Mouse (Mus musculus): ENCODE data around the gene Hspb3. TPM values are rescaled to one million over a fixed set of nuclear protein-coding genes. Genes with fewer than 3 reads are reported as not detected.

The Hspb3 gene
- 0.42 TPM in 1 of 2 replicates, not detected in the other for polyA plus RNA-seq (2016; fragmentation: Nextera tagmentation; extraction: Ambion mirVana)

DNA sequence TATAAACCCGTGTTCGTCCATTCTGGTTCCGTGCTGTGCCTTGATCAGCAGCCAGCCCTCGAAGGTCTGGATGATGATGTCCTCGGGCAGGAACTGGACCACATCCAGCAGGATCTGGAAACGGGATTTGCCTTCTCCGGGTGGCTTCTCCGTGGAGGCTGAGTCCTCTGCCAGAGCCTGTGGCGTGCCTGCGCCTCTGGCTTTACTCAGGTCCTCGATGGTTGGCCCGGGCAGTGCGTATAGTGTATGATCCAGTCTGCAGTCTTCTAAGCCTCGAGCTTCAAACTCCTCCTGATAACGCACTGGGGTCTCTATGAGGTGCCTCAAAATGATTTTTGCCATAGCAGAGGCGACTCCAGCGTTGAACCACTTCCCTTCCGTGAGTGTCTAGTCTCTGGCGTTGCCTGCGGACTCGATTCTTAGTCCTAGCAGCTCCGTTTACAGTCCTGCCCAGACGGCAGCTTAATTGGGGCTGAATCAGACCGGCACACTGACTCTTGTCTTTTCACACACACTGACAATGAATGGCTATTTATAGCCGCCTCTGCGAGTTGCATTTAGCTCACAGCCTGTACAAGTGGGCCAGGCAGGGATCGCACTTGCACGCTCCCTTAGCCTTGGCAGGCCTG is at the start of gene Hspb3:
Gene Hspb3, minus strand, starts transcription at position 526 of the 629 bp plus-strand sequence.
- Histone ChIP-seq H3K36me3 (replicated peaks) (no peaks in the 10 kb centered on the region), H3K27me3 (no peaks in the 10 kb centered on the region), H3K4me1 (peaks cover 12% of the 10 kb centered on the region), H3K9ac (no peak within 1 kb of the TSS), H3K4me2 (peak within 1 kb of the TSS; percentile 26), H3K4me3 (replicated peaks) (no peak within 1 kb of the TSS), H3K27ac (no peak within 1 kb of the TSS), H3K9me3 (no peaks in the 10 kb centered on the region)
- 52% methylated on average over 28 of the region's 28 CpGs for WGBS
- peak; percentile 81; the same call in 1 of the 2 replicates for ATAC-seq (ENCODE audit: low FRiP score)

DNA sequence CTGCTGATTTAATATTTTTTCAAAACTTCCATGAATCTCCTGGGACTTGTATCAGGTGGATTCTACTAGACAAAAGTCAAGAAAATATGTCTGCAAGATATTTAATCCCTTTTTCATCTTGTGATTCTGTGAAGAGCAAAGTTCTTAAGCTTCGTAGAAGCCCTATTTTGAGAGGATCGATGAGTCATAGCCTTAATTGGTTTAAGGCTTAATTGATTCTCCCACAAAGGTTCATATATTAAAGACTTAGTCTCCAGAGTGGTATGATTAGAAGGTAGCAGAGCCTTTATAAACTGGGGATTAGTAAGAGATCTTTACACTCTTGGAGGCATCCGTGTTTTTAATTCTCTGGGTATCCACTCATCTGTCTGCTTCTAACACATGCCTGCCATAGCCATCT is 49.7 kb upstream of the Hspb3 start:
- H3K27ac ChIP-seq, result no peak overlapping the region
- no peak overlapping the region for H3K4me2 ChIP-seq
- 57% methylated on average over 3 of the region's 3 CpGs for WGBS
- no peak overlapping the region for H3K9ac ChIP-seq
- ATAC-seq (ENCODE audit: low FRiP score), result no peak
- no peaks in the 10 kb centered on the region for H3K36me3 ChIP-seq (replicated peaks)
- no peak overlapping the region for H3K4me3 ChIP-seq (replicated peaks)
- 0 out of 2 replicates have a peak, but pooled peaks cover 5% of the 10 kb centered on the region for H3K9me3 ChIP-seq
- H3K27me3 ChIP-seq, result no peaks in the 10 kb centered on the region
- no peaks in the 10 kb centered on the region for H3K4me1 ChIP-seq

GRCm38 (mm10) chr13:113706183-113706582 is 42.7 kb upstream of the Hspb3 start:
- H3K4me3 ChIP-seq (replicated peaks), result no peak overlapping the region
- H3K9me3 ChIP-seq, result no peaks in the 10 kb centered on the region
- peaks cover 10% of the 10 kb centered on the region for H3K4me1 ChIP-seq
- no peaks in the 10 kb centered on the region for H3K27me3 ChIP-seq
- H3K9ac ChIP-seq, result no peak overlapping the region
- H3K36me3 ChIP-seq (replicated peaks), result no peaks in the 10 kb centered on the region
- H3K4me2 ChIP-seq, result no peak overlapping the region
- WGBS, result 9% methylated on average over 4 of the region's 4 CpGs
- peak; percentile 80; the same call in 1 of the 2 replicates for ATAC-seq (ENCODE audit: low FRiP score)
- no peak overlapping the region for H3K27ac ChIP-seq

- no peak overlapping the region for H3K27ac ChIP-seq
- no peak overlapping the region for H3K9ac ChIP-seq
- H3K4me2 ChIP-seq, result no peak overlapping the region
- H3K4me3 ChIP-seq (replicated peaks), result no peak overlapping the region
- H3K36me3 ChIP-seq (replicated peaks), result no peaks in the 10 kb centered on the region
- peaks cover 4% of the 10 kb centered on the region; the same call in 1 of the 2 replicates for H3K27me3 ChIP-seq
- 67% methylated on average over 3 of the region's 3 CpGs for WGBS
- H3K9me3 ChIP-seq, result no peaks in the 10 kb centered on the region
- ATAC-seq (ENCODE audit: low FRiP score), result no peak
- peaks cover 20% of the 10 kb centered on the region for H3K4me1 ChIP-seq
Observed at GRCm38 (mm10) chr13:113701185-113701584, 37.7 kb upstream of the Hspb3 start.

GRCm38 (mm10) chr13:113699928-113700327 is 36.5 kb upstream of the Hspb3 start:
- Histone ChIP-seq H3K36me3 (replicated peaks) (no peaks in the 10 kb centered on the region), H3K4me1 (peaks cover 14% of the 10 kb centered on the region), H3K9me3 (no peaks in the 10 kb centered on the region), H3K27me3 (peaks cover 4% of the 10 kb centered on the region; the same call in 1 of the 2 replicates), H3K9ac (no peak overlapping the region), H3K4me2 (no peak overlapping the region), H3K4me3 (replicated peaks) (no peak overlapping the region), H3K27ac (0 out of 2 replicates have a peak overlapping the region, but pooled peaks have one; percentile 13)
- WGBS, result 86% methylated on average over 8 of the region's 8 CpGs
- no peak for ATAC-seq (ENCODE audit: low FRiP score)

DNA sequence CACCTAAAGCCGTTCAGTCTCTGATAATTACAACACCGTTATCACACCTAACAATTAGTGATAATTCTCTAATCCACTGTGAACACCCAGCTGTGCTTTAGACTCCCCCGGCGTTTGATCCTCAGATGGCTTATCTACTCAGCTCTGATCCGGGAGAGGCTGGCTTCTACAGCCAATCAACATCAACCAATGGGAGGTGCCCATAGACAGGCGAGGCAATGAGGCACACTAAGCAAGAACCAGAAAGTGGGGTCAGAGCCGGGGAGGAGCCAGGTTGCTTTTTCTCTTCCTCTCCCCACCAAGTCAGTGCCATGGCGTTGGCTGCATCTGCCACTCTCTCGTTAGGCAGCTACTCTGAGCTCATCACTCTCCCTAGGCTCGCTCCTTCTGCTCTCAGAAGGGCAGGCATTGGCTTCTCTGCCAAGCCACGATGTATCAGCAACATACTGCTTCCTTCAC is 36.0 kb upstream of the Hspb3 start:
- whole genome bisulfite sequencing, result 23% methylated on average over 11 of the region's 11 CpGs
- no peak overlapping the region for H3K9ac ChIP-seq
- no peaks in the 10 kb centered on the region for H3K36me3 ChIP-seq (replicated peaks)
- H3K4me3 ChIP-seq (replicated peaks), result no peak overlapping the region
- H3K27ac ChIP-seq, result 0 out of 2 replicates have a peak overlapping the region, but pooled peaks have one; percentile 13
- H3K4me2 ChIP-seq, result no peak overlapping the region
- ATAC-seq (ENCODE audit: low FRiP score), result peak; percentile 80
- H3K9me3 ChIP-seq, result no peaks in the 10 kb centered on the region
- peaks cover 14% of the 10 kb centered on the region for H3K4me1 ChIP-seq
- peaks cover 4% of the 10 kb centered on the region; the same call in 1 of the 2 replicates for H3K27me3 ChIP-seq

GRCm38 (mm10) chr13:113696838-113697321 is 33.4 kb upstream of the Hspb3 start:
- H3K4me3 ChIP-seq (replicated peaks), result no peak overlapping the region
- no peaks in the 10 kb centered on the region for H3K9me3 ChIP-seq
- H3K36me3 ChIP-seq (replicated peaks), result no peaks in the 10 kb centered on the region
- no peak overlapping the region for H3K4me2 ChIP-seq
- peaks cover 14% of the 10 kb centered on the region for H3K4me1 ChIP-seq
- no peak overlapping the region for H3K27ac ChIP-seq
- peaks cover 4% of the 10 kb centered on the region; the same call in 1 of the 2 replicates for H3K27me3 ChIP-seq
- no peak overlapping the region for H3K9ac ChIP-seq
- ATAC-seq (ENCODE audit: low FRiP score), result no peak
- WGBS, result 38% methylated on average over 4 of the region's 4 CpGs

- H3K4me3 ChIP-seq (replicated peaks), result no peak overlapping the region
- no peaks in the 10 kb centered on the region for H3K27me3 ChIP-seq
- H3K27ac ChIP-seq, result no peak overlapping the region
- no peak for ATAC-seq (ENCODE audit: low FRiP score)
- 21% methylated on average over 6 of the region's 6 CpGs for WGBS
- H3K4me1 ChIP-seq, result 0 out of 2 replicates have a peak, but pooled peaks cover 3% of the 10 kb centered on the region
- no peaks in the 10 kb centered on the region for H3K36me3 ChIP-seq (replicated peaks)
- no peak overlapping the region for H3K4me2 ChIP-seq
- no peak overlapping the region for H3K9ac ChIP-seq
- no peaks in the 10 kb centered on the region for H3K9me3 ChIP-seq
Observed at GRCm38 (mm10) chr13:113693383-113693782, 29.9 kb upstream of the Hspb3 start.

GRCm38 (mm10) chr13:113691644-113692043 is 28.2 kb upstream of the Hspb3 start:
- H3K4me2 ChIP-seq, result no peak overlapping the region
- H3K4me1 ChIP-seq, result no peaks in the 10 kb centered on the region

GRCm38 (mm10) chr13:113689883-113690282 is 26.4 kb upstream of the Hspb3 start:
- no peak overlapping the region for H3K27ac ChIP-seq
- H3K4me2 ChIP-seq, result no peak overlapping the region
- H3K9ac ChIP-seq, result no peak overlapping the region
- no peak for ATAC-seq (ENCODE audit: low FRiP score)
- 83% methylated on average over 7 of the region's 7 CpGs for WGBS
- no peaks in the 10 kb centered on the region for H3K27me3 ChIP-seq
- H3K4me1 ChIP-seq, result no peaks in the 10 kb centered on the region
- no peaks in the 10 kb centered on the region for H3K36me3 ChIP-seq (replicated peaks)
- H3K9me3 ChIP-seq, result no peaks in the 10 kb centered on the region
- no peak overlapping the region for H3K4me3 ChIP-seq (replicated peaks)

More at GRCm38 (mm10) chr13:113691644-113692043, 28.2 kb upstream of the Hspb3 start:
- ATAC-seq (ENCODE audit: low FRiP score), result no peak
- WGBS, result 67% methylated on average over 9 of the region's 9 CpGs
- Histone ChIP-seq H3K4me3 (replicated peaks) (no peak overlapping the region), H3K9me3 (no peaks in the 10 kb centered on the region), H3K27ac (no peak overlapping the region), H3K27me3 (no peaks in the 10 kb centered on the region), H3K9ac (no peak overlapping the region), H3K36me3 (replicated peaks) (no peaks in the 10 kb centered on the region)

DNA sequence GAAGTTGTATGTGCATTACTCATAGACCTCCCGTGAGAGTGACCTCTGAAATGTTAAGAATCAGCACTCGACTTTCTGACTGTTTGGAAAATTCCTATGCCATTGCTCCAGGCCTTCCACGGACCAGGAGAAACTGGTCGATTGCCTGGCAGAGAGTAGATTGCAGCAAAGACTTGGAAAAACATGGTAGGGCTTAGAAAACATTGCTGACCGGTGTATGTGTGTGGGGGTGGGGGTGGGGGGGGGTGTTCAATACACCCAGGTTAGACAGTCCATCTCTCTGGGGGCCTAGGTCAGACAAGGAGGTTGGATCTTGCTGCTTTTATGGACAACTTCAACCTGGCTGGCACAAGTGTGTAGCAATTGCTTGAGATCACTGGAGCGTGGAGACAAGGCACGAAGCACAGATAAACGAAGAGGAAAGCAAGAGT is 23.2 kb upstream of the Hspb3 start:
- no peaks in the 10 kb centered on the region for H3K36me3 ChIP-seq (replicated peaks)
- H3K4me3 ChIP-seq (replicated peaks), result no peak overlapping the region
- no peak overlapping the region for H3K27ac ChIP-seq
- H3K27me3 ChIP-seq, result no peaks in the 10 kb centered on the region
- 70% methylated on average over 8 of the region's 8 CpGs for WGBS
- H3K4me1 ChIP-seq, result no peaks in the 10 kb centered on the region
- ATAC-seq (ENCODE audit: low FRiP score), result no peak
- H3K4me2 ChIP-seq, result no peak overlapping the region
- no peaks in the 10 kb centered on the region for H3K9me3 ChIP-seq
- H3K9ac ChIP-seq, result no peak overlapping the region

DNA sequence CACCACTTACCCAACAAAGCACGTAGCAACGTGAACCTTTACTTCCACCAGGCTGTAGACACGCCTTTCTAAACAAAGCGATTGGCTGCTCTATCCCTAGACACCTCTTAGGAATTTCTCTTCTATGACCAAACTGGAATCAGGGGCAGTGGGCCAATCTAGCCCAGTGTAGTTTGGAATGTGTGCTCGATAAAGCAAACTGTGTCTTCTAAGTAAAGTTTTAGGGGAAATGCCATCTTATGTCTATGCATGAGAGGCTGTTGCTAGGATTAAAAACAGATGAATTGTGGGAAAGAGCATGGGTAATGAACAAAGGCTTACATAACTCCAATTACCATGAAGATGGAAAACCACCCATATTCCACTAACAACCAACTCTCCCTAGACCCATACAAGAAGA is 19.3 kb upstream of the Hspb3 start:
- 90% methylated on average over 5 of the region's 5 CpGs for WGBS
- H3K4me2 ChIP-seq, result no peak overlapping the region
- no peak overlapping the region for H3K9ac ChIP-seq
- H3K4me3 ChIP-seq (replicated peaks), result no peak overlapping the region
- no peaks in the 10 kb centered on the region for H3K4me1 ChIP-seq
- no peaks in the 10 kb centered on the region for H3K36me3 ChIP-seq (replicated peaks)
- no peak overlapping the region for H3K27ac ChIP-seq
- H3K9me3 ChIP-seq, result no peaks in the 10 kb centered on the region
- ATAC-seq (ENCODE audit: low FRiP score), result no peak
- no peaks in the 10 kb centered on the region for H3K27me3 ChIP-seq

GRCm38 (mm10) chr13:113680646-113681045 is 17.2 kb upstream of the Hspb3 start:
- Histone ChIP-seq H3K9me3 (no peaks in the 10 kb centered on the region), H3K9ac (no peak overlapping the region), H3K4me1 (no peaks in the 10 kb centered on the region), H3K4me3 (replicated peaks) (no peak overlapping the region), H3K4me2 (no peak overlapping the region), H3K27me3 (no peaks in the 10 kb centered on the region), H3K27ac (no peak overlapping the region), H3K36me3 (replicated peaks) (no peaks in the 10 kb centered on the region)
- WGBS, result 92% methylated on average over 7 of the region's 7 CpGs
- no peak for ATAC-seq (ENCODE audit: low FRiP score)

Measured in forebrain, embryonic 12.5 days (tissue).